Mouse (Mus musculus) ovary, postnatal 36 days (tissue): ENCODE data around the gene Kremen2.

Experiments used
- DNase-seq: peaks from one replicate; pipeline ENCODE4 v3.0.0; 2022; ENCODE audit warnings: low spot score, mixed read lengths

Gene Kremen2

GRCm38 (mm10) chr17:23758801-23759200 lies 13.2 kb upstream of the Kremen2 start:
- DNase-seq: no peak

GRCm38 (mm10) chr17:23757581-23757980 lies 11.9 kb upstream of the Kremen2 start:
- DNase-seq: no peak

DNA sequence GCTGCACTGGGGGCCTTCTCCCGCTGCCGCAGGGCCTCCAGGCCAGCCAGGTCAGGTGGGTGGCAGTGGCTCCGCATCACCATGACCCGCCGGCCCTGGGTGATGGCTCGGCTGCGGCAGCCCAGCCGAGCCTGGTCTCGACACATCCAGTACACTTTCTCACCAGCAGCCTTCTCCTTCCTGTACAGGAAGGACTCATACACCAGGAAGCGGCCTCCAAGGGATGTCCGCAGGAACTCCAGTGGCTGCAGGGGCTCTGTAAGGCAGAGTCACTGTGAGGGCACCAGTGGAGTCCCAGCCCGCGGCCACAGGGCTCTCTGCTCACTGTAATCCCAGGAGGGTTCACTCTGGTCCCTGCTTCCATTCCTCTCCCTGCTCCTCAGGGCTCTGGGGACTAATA lies 10.1 kb upstream of the Kremen2 start:
- DNase-seq: no peak

GRCm38 (mm10) chr17:23749400-23750191 lies 4.0 kb upstream of the Kremen2 start:
- DNase-seq: no peak

GRCm38 (mm10) chr17:23748631-23749391 lies 3.2 kb upstream of the Kremen2 start:
- peak; percentile 29 for DNase-seq

DNA sequence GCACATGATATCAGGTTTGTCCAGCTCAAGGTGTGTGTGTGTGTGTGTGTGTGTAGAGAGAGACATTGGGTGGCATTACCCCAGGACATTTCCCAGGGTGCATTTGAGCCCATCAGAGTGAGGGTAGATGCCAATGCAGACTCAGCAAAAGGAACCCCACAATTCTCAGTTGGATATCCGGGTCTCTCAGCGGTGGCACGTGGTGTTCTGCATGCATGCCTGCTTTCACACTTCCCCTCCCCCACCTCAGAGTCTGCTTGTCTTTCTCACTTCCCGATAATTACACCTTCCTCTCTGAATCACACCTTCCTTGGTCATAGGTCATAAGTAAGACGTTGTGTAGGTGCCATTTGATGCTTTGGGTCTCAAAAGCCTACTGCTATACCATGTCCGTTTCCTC lies 2.4 kb upstream of the Kremen2 start:
- DNase-seq: no peak

DNA sequence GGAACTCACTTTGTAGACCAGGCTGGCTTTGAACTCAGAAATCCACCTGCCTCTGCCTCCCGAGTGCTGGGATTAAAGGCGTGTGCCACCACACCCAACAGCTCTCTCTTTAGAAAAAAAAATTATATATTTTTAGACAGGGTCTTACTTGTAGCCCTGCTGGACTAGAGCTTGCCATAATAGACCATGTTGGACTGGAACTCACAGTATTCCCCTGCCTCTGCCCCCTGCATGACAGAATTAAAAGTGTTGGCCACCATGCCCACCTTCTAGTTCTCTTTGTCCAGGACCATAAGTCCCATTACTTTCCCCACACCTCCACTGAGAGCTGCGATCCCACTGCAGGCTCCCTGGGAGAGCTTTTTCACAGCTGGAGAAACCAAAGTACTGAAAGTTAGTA lies 1.8 kb upstream of the Kremen2 start:
- DNase-seq: no peak

- no peak for DNase-seq
These were observed 1.1 kb upstream of the Kremen2 start for GRCm38 (mm10) chr17:23746767-23747166.

- no peak for DNase-seq
These were observed 678 bp upstream of the Kremen2 start for GRCm38 (mm10) chr17:23746311-23746710.

DNA sequence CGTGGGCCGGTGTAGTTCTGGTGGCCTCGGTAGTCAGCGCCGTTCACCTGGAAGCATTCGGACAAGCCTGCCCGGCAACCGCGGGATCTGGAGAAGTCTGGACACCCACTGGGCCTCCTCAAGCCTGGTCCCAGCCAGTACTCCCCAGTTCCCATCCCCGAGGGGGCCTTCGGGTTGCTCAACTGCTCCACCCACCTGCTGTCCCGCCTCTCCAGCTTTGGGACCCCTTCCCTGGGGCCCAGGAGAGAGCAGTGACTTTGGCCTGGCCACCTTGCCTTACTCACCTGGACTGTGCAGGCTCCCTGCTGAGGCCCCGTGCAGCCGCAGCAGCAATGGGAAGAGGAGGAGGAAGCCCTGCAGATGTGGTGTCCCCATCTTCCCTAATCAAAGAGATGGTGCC lies 982 bp downstream of the Kremen2 start:
- DNase-seq: no peak

DNA sequence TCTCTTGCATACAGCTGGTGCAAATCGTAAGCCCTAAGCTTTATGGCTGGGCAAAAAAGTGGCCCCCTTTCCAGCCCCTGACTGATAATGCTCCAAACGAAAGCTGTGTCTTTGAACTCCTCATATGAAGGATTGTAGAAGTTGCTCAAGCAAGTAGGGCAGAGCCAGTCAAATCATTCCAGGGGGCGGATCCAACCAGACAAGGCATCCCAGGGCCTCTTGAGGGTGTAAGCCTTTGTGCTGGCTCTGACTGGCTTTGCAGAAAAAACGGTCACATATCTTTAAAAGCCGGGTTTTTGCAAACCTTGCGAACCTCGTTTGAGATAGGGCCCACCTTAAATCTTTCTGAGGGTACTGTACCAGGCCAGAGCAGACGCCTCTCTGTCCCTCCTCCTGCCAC lies 1.6 kb downstream of the Kremen2 start:
- no peak for DNase-seq

DNA sequence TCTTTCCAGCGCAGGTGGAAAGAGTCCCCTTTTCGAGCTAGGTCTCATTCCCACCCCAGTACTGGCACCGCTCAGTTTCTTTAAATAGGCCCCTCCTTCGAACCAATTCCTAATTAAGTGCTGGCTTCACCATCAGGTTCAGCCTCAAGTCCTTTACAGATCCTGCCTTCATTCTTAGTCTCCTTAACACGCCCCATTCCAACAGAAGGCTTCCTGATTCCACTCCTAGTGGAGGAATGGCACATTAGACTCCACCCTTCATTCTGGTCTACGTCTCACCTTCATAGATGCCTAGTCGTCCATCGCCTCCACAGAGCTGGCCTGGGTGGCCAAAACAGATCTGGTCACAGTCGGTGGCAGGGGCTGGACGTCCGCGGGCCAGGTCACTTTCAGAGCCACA lies 2.7 kb downstream of the Kremen2 start:
- no peak for DNase-seq

GRCm38 (mm10) chr17:23742210-23742793 lies 3.3 kb downstream of the Kremen2 start:
- DNase-seq: no peak

GRCm38 (mm10) chr17:23741359-23742209 lies 4.0 kb downstream of the Kremen2 start:
- DNase-seq: no peak

GRCm38 (mm10) chr17:23740598-23741021 lies 5.0 kb downstream of the Kremen2 start, which contains the start of gene Paqr4:
Gene Paqr4 (minus strand): TSS chr17:23740867.
- DNase-seq: no peak

DNA sequence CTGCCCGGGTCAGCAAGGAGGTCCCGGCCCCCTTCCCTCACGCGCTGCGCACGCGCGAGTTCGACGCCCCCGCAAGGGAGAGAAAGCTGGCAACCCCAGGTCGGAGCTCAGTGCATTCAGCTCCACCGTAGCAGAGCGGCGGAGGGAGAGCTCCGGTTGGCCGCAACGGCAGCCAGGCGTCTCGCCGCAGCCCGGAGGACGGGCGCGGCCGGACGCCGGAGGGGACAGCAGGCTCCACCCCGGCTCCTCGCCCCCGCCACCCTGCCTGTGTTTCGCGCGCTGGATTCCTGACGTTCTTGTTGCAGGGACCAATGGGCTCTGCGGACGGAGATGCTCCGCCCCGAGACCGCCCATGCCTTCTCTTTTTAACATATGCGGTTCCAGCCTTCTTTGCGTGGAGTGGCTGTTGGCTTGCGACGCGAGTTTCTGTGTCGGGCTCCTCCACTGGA lies 5.5 kb downstream of the Kremen2 start:
- peak; percentile 86 for DNase-seq

GRCm38 (mm10) chr17:23739202-23740135 lies 6.2 kb downstream of the Kremen2 start:
- no peak for DNase-seq

DNA sequence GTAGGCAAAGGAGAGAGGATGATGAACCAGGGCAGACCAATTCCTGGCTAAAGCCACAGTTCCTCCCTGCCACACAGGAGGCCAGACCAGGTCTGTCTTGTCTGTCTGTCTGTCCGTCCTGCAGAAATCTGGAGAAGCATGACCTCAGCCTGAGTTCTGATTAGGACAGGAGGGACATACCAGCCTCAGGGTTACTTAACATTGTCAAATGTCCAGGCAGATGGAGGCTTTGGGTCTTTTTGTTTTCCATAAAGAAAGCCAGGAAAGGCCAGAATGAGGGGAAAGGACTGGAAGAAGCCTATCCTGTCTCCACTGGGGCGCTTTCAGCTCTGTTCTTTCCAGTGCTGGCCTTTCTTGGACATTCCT lies 6.8 kb downstream of the Kremen2 start:
- DNase-seq: no peak

- DNase-seq: peak; percentile 30
These were observed 7.9 kb downstream of the Kremen2 start for GRCm38 (mm10) chr17:23737493-23738445.

DNA sequence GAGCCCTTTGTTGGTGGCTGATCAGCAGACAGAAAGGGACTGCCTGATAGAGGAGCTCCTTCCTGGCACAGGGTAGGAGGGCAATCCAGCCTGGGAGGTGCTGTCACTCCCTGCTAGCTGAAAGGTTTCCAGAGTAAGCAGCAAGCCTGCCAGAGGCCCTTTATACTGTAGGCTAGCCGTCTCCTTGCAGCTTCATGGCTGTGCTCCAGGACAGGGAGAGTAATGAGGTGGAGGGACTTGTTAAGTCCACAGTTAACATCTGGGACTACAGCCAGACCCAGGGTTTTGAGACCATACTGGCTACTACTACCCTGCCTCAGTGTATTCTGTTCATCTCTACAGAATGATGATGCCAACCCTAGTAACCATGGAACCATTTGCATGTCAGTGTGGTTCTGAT lies 11.3 kb downstream of the Kremen2 start:
- no peak for DNase-seq
